Mouse (Mus musculus) ES-E14 (cell line): ENCODE data around the gene Celsr1. TPM values are rescaled to one million over a fixed set of nuclear protein-coding genes. Genes with fewer than 3 reads are reported as not detected.

ENCODE experiments used
- DNase-seq: peaks from one replicate; pipeline ENCODE4 v3.0.0-alpha.2; 2013; ENCODE audit warnings: low read depth, low spot score
- H3K27ac ChIP-seq: 2 replicates; pipeline ENCODE4 v1.5.1; 2012; ENCODE audit warnings: low read depth, mild to moderate bottlenecking, low read length, moderate library complexity, mixed read lengths; ENCODE audit not compliant: poor library complexity, insufficient read depth, severe bottlenecking
- H3K36me3 ChIP-seq: 2 replicates; pipeline ENCODE4 v1.6.1; 2012; ENCODE audit warnings: mild to moderate bottlenecking, low read length, moderate library complexity, mixed read lengths; ENCODE audit not compliant: control insufficient read depth, poor library complexity, insufficient read depth, severe bottlenecking
- H3K4me1 ChIP-seq, 2 experiments: fragments of 150-350 bp in 1 of 2; sonication (generic) in 1 of 2; 2 replicates each; pipeline ENCODE4 v1.6.1; 2012; ENCODE audit warnings: low read length in 2 of 2, mild to moderate bottlenecking in 1 of 2, mixed read lengths in 1 of 2; ENCODE audit not compliant: control insufficient read depth in 2 of 2, insufficient read depth in 2 of 2, poor library complexity in 1 of 2
- H3K4me3 ChIP-seq, 2 experiments: fragments of 150-350 bp in 1 of 2; sonication (generic) in 1 of 2; 2 replicates each; pipeline ENCODE4 v1.5.1; 2012; ENCODE audit warnings: low read length in 2 of 2, low read depth in 1 of 2, mild to moderate bottlenecking in 1 of 2, mixed read lengths in 1 of 2; ENCODE audit not compliant: insufficient read depth in 1 of 2, poor library complexity in 1 of 2, severe bottlenecking in 1 of 2
- H3K9ac ChIP-seq: 2 replicates; pipeline ENCODE4 v1.6.1; 2012; ENCODE audit warnings: low read depth, mild to moderate bottlenecking, low read length, mixed read lengths; ENCODE audit not compliant: poor library complexity, insufficient read depth, severe bottlenecking
- H3K9me3 ChIP-seq: fragments of 150-350 bp; sonication (generic); 2 replicates; pipeline ENCODE4 v1.6.1; 2012; ENCODE audit warnings: low read depth, mild to moderate bottlenecking, low read length; ENCODE audit not compliant: control insufficient read depth, insufficient read depth
- CHD2 ChIP-seq: IDR thresholded peaks from 2 replicates; pipeline ENCODE4 v1.6.1; 2014; ENCODE audit warnings: mild to moderate bottlenecking, low read depth, low read length, inconsistent platforms
- HCFC1 ChIP-seq: IDR thresholded peaks from 2 replicates; pipeline ENCODE4 v1.6.1; 2012; ENCODE audit warnings: low read length, inconsistent platforms, borderline replicate concordance; ENCODE audit not compliant: insufficient read depth
- MAFK ChIP-seq: IDR thresholded peaks from 2 replicates; pipeline ENCODE4 v1.6.1; 2014; ENCODE audit warnings: mild to moderate bottlenecking, low read depth, low read length, inconsistent platforms; ENCODE audit not compliant: insufficient read depth
- ZC3H11A ChIP-seq: IDR thresholded peaks from 2 replicates; pipeline ENCODE4 v1.6.1; 2012; ENCODE audit warnings: low read depth, mild to moderate bottlenecking, inconsistent platforms, low read length, borderline replicate concordance
- ZNF384 ChIP-seq: IDR thresholded peaks from 2 replicates; pipeline ENCODE4 v1.6.1; 2012; ENCODE audit warnings: low read depth, low read length, inconsistent platforms
- in situ Hi-C, 2 experiments: fragments of 600-800 bp; cut with MboI; formaldehyde crosslinking; loops; one replicate each; pipeline ENCODE4 v1.15.1; 2025; ENCODE audit warnings: low sequenced_read_pairs in 2 of 2, inconsistent platforms in 1 of 2; ENCODE audit not compliant: unreplicated experiment in 2 of 2
- total RNA-seq: library from RNA; depleted of rRNA; stranded (reverse); fragments of 300-350 nt; gene quantifications from 2 replicates; pipeline ENCODE4 v1.2.3, GENCODE M21; 2012

Celsr1 gene
- total RNA-seq, 1 experiment = 12.6 TPM

DNA sequence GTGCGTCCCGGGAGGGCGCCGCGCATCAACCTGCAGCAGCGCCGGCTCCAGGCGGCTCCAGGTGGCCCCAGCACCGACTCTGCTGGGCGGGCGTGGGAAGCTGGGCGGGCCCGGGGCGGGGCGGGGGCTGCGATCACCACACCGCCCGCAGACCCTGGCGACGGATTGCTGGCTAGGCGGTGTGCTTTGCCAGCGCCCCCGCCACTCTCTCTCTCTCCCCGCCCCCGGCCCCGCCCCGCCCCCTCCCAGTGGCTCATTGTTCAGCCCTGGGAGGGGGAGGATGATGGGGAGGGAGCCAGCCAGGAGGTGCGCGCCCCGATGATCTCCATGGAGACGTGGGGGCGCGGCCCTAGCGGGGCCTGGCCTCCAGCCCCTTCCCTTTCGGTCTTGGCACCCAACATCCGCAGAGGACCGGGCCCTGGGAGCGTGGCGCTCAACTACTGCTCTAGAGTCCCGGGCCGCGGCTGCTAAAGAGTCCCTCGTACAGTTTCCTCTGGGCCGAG lies 495 bp upstream of the Celsr1 start:
- H3K4me1 ChIP-seq = peaks cover 0 to 24% of the 10 kb centered on the region in 2 experiments; a peak in 1 of 4 replicates
- in situ Hi-C loops = loop anchor here in 1 of 2 experiments (10.0 kb wide), 1 partner anchor 119 kb away; no protein-coding TSS in a partner anchor
- TF ChIP-seq ZC3H11A = no peak
- TF ChIP-seq ZNF384 = no peak
- TF ChIP-seq CHD2 = no peak
- no peak for TF ChIP-seq MAFK
- TF ChIP-seq HCFC1 = no peak
- peak overlapping the region; percentile 82 for H3K9ac ChIP-seq
- H3K27ac ChIP-seq = no peak overlapping the region
- peak overlapping the region; percentile 83 to 92 for H3K4me3 ChIP-seq
- peaks cover 7% of the 10 kb centered on the region; the same call in 1 of the 2 replicates for H3K36me3 ChIP-seq
- peak; percentile 86 for DNase-seq
- H3K9me3 ChIP-seq = no peaks in the 10 kb centered on the region

GRCm38 (mm10) chr15:86032811-86033190 lies 776 bp downstream of the Celsr1 start:
- DNase-seq = peak; percentile 47
- in situ Hi-C loops = loop anchor here in 1 of 2 experiments (10.0 kb wide), 1 partner anchor 118 kb away; no protein-coding TSS in a partner anchor
- Histone ChIP-seq H3K4me3 (peak overlapping the region; percentile 83 to 92), H3K9me3 (no peaks in the 10 kb centered on the region), H3K27ac (no peak overlapping the region), H3K9ac (peak overlapping the region; percentile 82), H3K4me1 (peaks cover 0 to 22% of the 10 kb centered on the region in 2 experiments; a peak in 1 of 4 replicates), H3K36me3 (peaks cover 7% of the 10 kb centered on the region; the same call in 1 of the 2 replicates)
- TF ChIP-seq HCFC1 (0 out of 2 replicates have a peak, but pooled peaks have one; percentile 21), ZNF384 (no peak)

DNA sequence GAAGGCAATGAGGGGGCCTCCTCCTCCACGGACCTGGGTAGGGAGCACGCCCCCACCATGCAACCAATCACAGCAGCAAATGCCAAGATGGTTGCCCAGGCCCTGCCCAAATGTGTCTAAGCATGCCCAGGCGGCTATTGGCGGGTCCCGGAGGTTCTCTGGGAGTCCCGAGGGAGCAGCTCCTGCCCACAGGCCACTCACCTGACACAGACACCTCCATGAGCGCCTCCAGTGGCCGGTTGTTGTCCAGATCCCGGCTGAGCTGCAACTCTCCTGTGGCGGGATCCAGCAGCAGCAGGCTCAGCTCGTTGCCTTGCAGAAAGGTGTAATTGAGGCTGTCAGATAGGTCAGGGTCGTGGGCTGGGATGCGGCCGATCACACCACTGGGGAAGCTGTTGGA lies 3.6 kb downstream of the Celsr1 start:
- in situ Hi-C loops = loop anchor here in 1 of 2 experiments (10.0 kb wide), 1 partner anchor 115 kb away; no protein-coding TSS in a partner anchor
- peaks cover 7% of the 10 kb centered on the region; the same call in 1 of the 2 replicates for H3K36me3 ChIP-seq
- DNase-seq = no peak
- TF ChIP-seq MAFK = no peak
- no peak for TF ChIP-seq HCFC1
- TF ChIP-seq ZNF384 = no peak
- TF ChIP-seq CHD2 = no peak
- no peak for TF ChIP-seq ZC3H11A
- no peaks in the 10 kb centered on the region for H3K9me3 ChIP-seq
- peak overlapping the region in 1 of 2 experiments; percentile 21; a peak in 1 of 4 replicates for H3K4me3 ChIP-seq
- H3K27ac ChIP-seq = no peak overlapping the region
- H3K9ac ChIP-seq = no peak overlapping the region
- peaks cover 0 to 22% of the 10 kb centered on the region in 2 experiments; a peak in 1 of 4 replicates for H3K4me1 ChIP-seq

GRCm38 (mm10) chr15:86027871-86028270 lies 5.7 kb downstream of the Celsr1 start:
- H3K4me1 ChIP-seq = peaks cover 0 to 26% of the 10 kb centered on the region in 2 experiments; a peak in 1 of 4 replicates
- DNase-seq = no peak
- H3K9me3 ChIP-seq = no peaks in the 10 kb centered on the region
- in situ Hi-C loops = no loop called here
- H3K27ac ChIP-seq = no peak overlapping the region
- no peak for TF ChIP-seq CHD2
- no peak for TF ChIP-seq HCFC1
- no peak for TF ChIP-seq ZNF384
- no peak for TF ChIP-seq MAFK
- TF ChIP-seq ZC3H11A = no peak
- no peak overlapping the region for H3K9ac ChIP-seq
- no peak overlapping the region for H3K4me3 ChIP-seq
- H3K36me3 ChIP-seq = peaks cover 7% of the 10 kb centered on the region; the same call in 1 of the 2 replicates

DNA sequence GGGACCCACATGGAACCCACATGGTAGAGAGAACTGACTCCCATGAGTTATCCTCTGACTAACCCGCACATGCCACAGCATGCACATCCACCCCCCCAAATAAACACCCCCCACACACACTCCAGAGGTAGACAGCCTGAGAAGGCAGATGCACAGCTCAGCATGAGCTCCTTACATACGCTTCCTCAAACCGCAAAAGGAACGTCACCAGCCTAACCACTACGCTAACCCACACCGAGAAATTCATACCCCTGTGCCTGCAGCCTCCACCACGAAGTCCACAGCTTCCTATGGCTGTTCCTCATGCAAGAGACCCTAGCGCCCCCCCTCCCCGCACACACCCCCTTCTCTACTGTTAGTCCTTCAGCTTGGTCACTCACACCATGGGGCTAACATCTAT lies 11.6 kb downstream of the Celsr1 start:
- Histone ChIP-seq H3K27ac (no peak overlapping the region), H3K9ac (no peak overlapping the region), H3K4me3 (no peak overlapping the region), H3K9me3 (no peaks in the 10 kb centered on the region), H3K36me3 (no peaks in the 10 kb centered on the region; the same call in 1 of the 2 replicates), H3K4me1 (peaks cover 0 to 11% of the 10 kb centered on the region in 2 experiments; a peak in 2 of 4 replicates)
- DNase-seq = no peak
- TF ChIP-seq CHD2 (no peak), ZC3H11A (no peak), MAFK (no peak), HCFC1 (no peak), ZNF384 (no peak)
- in situ Hi-C loops = no loop called here
